Mouse (Mus musculus): ENCODE results near the gene Il17c. TPM values are rescaled to one million over a fixed set of nuclear protein-coding genes. Genes with fewer than 3 reads are reported as not detected.
A peak's percentile ranks its signal among the peaks of the same experiment; 100 is the strongest.

Gene Il17c
- polyA plus RNA-seq, 1 experiment from 2014 or later: not detected

DNA sequence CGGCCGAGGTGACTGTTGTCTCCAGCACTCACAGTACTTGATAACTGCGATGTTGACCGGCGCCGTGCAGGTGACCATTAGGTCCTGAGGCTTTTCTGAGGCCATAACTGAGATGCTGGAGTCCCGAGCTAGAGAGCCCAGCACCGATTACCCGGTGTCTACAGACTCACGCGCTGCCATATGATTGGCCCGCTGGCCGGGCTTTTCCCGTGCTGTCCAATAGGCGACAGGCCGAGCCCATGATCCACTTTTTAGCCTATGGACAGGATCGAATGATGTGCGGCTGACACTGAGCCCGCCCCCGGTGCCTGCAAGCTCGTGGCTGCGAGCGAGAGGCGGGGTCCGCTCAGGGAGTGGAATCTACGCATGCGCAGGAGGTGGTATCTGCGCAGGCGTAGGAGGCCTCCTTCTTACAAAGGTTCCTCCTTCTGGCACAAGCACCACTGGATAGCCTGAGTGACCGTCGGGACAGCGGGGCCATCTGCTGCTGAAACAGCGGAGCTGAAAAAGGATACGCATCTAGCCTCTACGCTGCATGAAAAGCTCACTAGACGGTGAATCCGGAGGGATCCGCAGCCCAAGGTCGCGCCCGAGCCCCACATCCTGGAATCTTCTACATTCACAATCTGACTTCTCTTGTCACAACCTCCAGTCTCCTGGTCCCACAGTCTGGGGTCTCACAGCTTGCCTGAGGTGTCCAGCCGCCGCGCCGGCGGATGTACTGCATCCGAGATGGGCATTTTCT lies 21.6 kb downstream of the Il17c start, which contains the start of gene Mvd:
Mvd (minus strand) TSS at position 161 of the 745 bp plus-strand sequence.
- Histone ChIP-seq H3K4me2 (ENCODE audit: low read depth, low read length) (peak within 1 kb of the TSS; percentile 89), H3K27ac (ENCODE audit: low read length) (peak within 1 kb of the TSS; percentile 99), H3K9ac (ENCODE audit: low read length) (peak within 1 kb of the TSS; percentile 88), H3K4me3 (replicated peaks; ENCODE audit: low read length) (peak within 1 kb of the TSS; percentile 74), H3K36me3 (ENCODE audit: control insufficient read depth, insufficient read depth, low read length) (0 out of 2 replicates have a peak, but pooled peaks cover 4% of the 10 kb centered on the region), H3K4me1 (ENCODE audit: control insufficient read depth, insufficient read depth, low read length) (peaks cover 24% of the 10 kb centered on the region), H3K9me3 (replicated peaks; ENCODE audit: control insufficient read depth, low read length) (no peaks in the 10 kb centered on the region), H3K27me3 (ENCODE audit: control insufficient read depth, insufficient read depth, low read length) (no peaks in the 10 kb centered on the region)
- under 1% methylated on average over 47 of the region's 47 CpGs for WGBS
- peak; percentile 97 for ATAC-seq (ENCODE audit: insufficient read depth, low FRiP score)

- Histone ChIP-seq H3K9me3 (replicated peaks; ENCODE audit: control insufficient read depth, low read length) (no peaks in the 10 kb centered on the region), H3K36me3 (ENCODE audit: control insufficient read depth, insufficient read depth, low read length) (0 out of 2 replicates have a peak, but pooled peaks cover 3% of the 10 kb centered on the region), H3K9ac (ENCODE audit: low read length) (peak overlapping the region; percentile 88), H3K4me1 (ENCODE audit: control insufficient read depth, insufficient read depth, low read length) (peaks cover 21% of the 10 kb centered on the region), H3K27ac (ENCODE audit: low read length) (peak overlapping the region; percentile 99), H3K4me3 (replicated peaks; ENCODE audit: low read length) (peak overlapping the region; percentile 74), H3K27me3 (ENCODE audit: control insufficient read depth, insufficient read depth, low read length) (no peaks in the 10 kb centered on the region), H3K4me2 (ENCODE audit: low read depth, low read length) (peak overlapping the region; percentile 83)
- WGBS: 4% methylated on average over 19 of the region's 19 CpGs
- ATAC-seq (ENCODE audit: insufficient read depth, low FRiP score): peak; percentile 69
These were observed 22.4 kb downstream of the Il17c start for GRCm38 (mm10) chr8:122444058-122444748.

GRCm38 (mm10) chr8:122445203-122445602 lies 23.4 kb downstream of the Il17c start:
- Histone ChIP-seq H3K36me3 (ENCODE audit: control insufficient read depth, insufficient read depth, low read length) (no peaks in the 10 kb centered on the region), H3K9ac (ENCODE audit: low read length) (no peak overlapping the region), H3K27ac (ENCODE audit: low read length) (no peak overlapping the region)

GRCm38 (mm10) chr8:122451161-122451703 lies 29.4 kb downstream of the Il17c start:
- Histone ChIP-seq H3K36me3 (ENCODE audit: control insufficient read depth, insufficient read depth, low read length) (no peaks in the 10 kb centered on the region), H3K4me3 (replicated peaks; ENCODE audit: low read length) (no peak overlapping the region), H3K27me3 (ENCODE audit: control insufficient read depth, insufficient read depth, low read length) (no peaks in the 10 kb centered on the region), H3K9ac (ENCODE audit: low read length) (no peak overlapping the region), H3K4me2 (ENCODE audit: low read depth, low read length) (no peak overlapping the region), H3K9me3 (replicated peaks; ENCODE audit: control insufficient read depth, low read length) (no peaks in the 10 kb centered on the region), H3K27ac (ENCODE audit: low read length) (no peak overlapping the region), H3K4me1 (ENCODE audit: control insufficient read depth, insufficient read depth, low read length) (no peaks in the 10 kb centered on the region; the same call in 1 of the 2 replicates)
- 55% methylated on average over 7 of the region's 7 CpGs for WGBS
- no peak for ATAC-seq (ENCODE audit: insufficient read depth, low FRiP score)

More at GRCm38 (mm10) chr8:122445203-122445602, 23.4 kb downstream of the Il17c start:
- no peaks in the 10 kb centered on the region for H3K27me3 ChIP-seq (ENCODE audit: control insufficient read depth, insufficient read depth, low read length)
- peaks cover 21% of the 10 kb centered on the region for H3K4me1 ChIP-seq (ENCODE audit: control insufficient read depth, insufficient read depth, low read length)
- WGBS: 53% methylated on average over 3 of the region's 3 CpGs
- no peaks in the 10 kb centered on the region for H3K9me3 ChIP-seq (replicated peaks; ENCODE audit: control insufficient read depth, low read length)
- no peak overlapping the region for H3K4me3 ChIP-seq (replicated peaks; ENCODE audit: low read length)
- peak overlapping the region; percentile 83; the same call in 1 of the 2 replicates for H3K4me2 ChIP-seq (ENCODE audit: low read depth, low read length)
- ATAC-seq (ENCODE audit: insufficient read depth, low FRiP score): no peak

DNA sequence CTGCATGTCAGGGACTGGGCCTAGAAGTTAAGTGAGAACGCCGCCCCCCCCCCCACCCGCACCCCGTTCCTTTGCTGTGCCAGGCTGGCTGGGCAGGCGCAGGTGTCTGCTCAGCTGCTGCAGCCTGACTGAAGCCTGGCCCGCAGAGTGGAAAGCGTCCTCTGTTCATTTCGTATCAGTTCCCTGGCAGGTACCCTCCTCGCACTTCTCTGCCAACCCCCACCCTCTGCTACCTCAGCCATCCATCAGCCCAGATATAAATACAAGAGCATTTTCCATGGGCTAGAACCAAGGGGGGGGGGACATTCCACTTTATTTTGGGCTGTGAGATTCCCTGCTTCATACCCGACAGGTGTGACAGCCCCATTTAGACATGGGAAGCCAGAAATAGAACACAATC lies 30.3 kb downstream of the Il17c start:
- no peaks in the 10 kb centered on the region for H3K27me3 ChIP-seq (ENCODE audit: control insufficient read depth, insufficient read depth, low read length)
- H3K4me2 ChIP-seq (ENCODE audit: low read depth, low read length): no peak overlapping the region
- H3K4me1 ChIP-seq (ENCODE audit: control insufficient read depth, insufficient read depth, low read length): no peaks in the 10 kb centered on the region
- H3K9ac ChIP-seq (ENCODE audit: low read length): no peak overlapping the region
- no peak for ATAC-seq (ENCODE audit: insufficient read depth, low FRiP score)
- H3K27ac ChIP-seq (ENCODE audit: low read length): no peak overlapping the region
- H3K9me3 ChIP-seq (replicated peaks; ENCODE audit: control insufficient read depth, low read length): no peaks in the 10 kb centered on the region
- no peak overlapping the region for H3K4me3 ChIP-seq (replicated peaks; ENCODE audit: low read length)
- WGBS: 88% methylated on average over 10 of the region's 10 CpGs
- no peaks in the 10 kb centered on the region for H3K36me3 ChIP-seq (ENCODE audit: control insufficient read depth, insufficient read depth, low read length)

GRCm38 (mm10) chr8:122454409-122454808 lies 32.6 kb downstream of the Il17c start:
- WGBS: 83% methylated on average over 6 of the region's 6 CpGs
- Histone ChIP-seq H3K27me3 (ENCODE audit: control insufficient read depth, insufficient read depth, low read length) (peaks cover 6% of the 10 kb centered on the region), H3K9ac (ENCODE audit: low read length) (no peak overlapping the region), H3K4me3 (replicated peaks; ENCODE audit: low read length) (no peak overlapping the region), H3K36me3 (ENCODE audit: control insufficient read depth, insufficient read depth, low read length) (no peaks in the 10 kb centered on the region), H3K27ac (ENCODE audit: low read length) (no peak overlapping the region), H3K9me3 (replicated peaks; ENCODE audit: control insufficient read depth, low read length) (no peaks in the 10 kb centered on the region), H3K4me2 (ENCODE audit: low read depth, low read length) (no peak overlapping the region), H3K4me1 (ENCODE audit: control insufficient read depth, insufficient read depth, low read length) (no peaks in the 10 kb centered on the region)
- no peak for ATAC-seq (ENCODE audit: insufficient read depth, low FRiP score)

DNA sequence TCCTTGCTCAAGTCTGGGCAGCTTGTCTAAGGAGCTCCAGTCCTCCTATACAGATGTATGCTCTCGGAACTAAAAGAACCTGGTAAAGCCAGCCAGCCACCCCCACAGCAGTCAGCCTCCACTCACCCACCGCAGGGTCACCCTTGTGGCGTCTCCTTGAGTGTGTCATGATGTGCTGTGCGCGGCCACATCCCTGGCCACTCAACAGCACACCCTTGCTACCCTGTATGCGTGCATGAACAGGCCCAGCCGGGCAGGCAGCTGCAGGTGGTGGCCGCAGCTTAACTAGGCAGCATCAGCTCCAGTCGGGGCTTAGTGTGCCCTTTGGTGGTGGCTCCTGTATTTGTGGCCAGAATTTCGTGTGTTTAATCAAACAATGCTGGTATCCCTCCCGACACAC lies 35.4 kb downstream of the Il17c start:
- Histone ChIP-seq H3K36me3 (ENCODE audit: control insufficient read depth, insufficient read depth, low read length) (no peaks in the 10 kb centered on the region), H3K9ac (ENCODE audit: low read length) (no peak overlapping the region), H3K27me3 (ENCODE audit: control insufficient read depth, insufficient read depth, low read length) (peaks cover 19% of the 10 kb centered on the region), H3K27ac (ENCODE audit: low read length) (no peak overlapping the region), H3K4me1 (ENCODE audit: control insufficient read depth, insufficient read depth, low read length) (0 out of 2 replicates have a peak, but pooled peaks cover 6% of the 10 kb centered on the region), H3K4me2 (ENCODE audit: low read depth, low read length) (no peak overlapping the region), H3K9me3 (replicated peaks; ENCODE audit: control insufficient read depth, low read length) (no peaks in the 10 kb centered on the region), H3K4me3 (replicated peaks; ENCODE audit: low read length) (no peak overlapping the region)
- no peak for ATAC-seq (ENCODE audit: insufficient read depth, low FRiP score)
- WGBS: 67% methylated on average over 11 of the region's 11 CpGs

- Histone ChIP-seq H3K4me2 (ENCODE audit: low read depth, low read length) (no peak overlapping the region), H3K27ac (ENCODE audit: low read length) (no peak overlapping the region), H3K9ac (ENCODE audit: low read length) (no peak overlapping the region), H3K4me3 (replicated peaks; ENCODE audit: low read length) (no peak overlapping the region), H3K9me3 (replicated peaks; ENCODE audit: control insufficient read depth, low read length) (no peaks in the 10 kb centered on the region), H3K4me1 (ENCODE audit: control insufficient read depth, insufficient read depth, low read length) (0 out of 2 replicates have a peak, but pooled peaks cover 6% of the 10 kb centered on the region), H3K36me3 (ENCODE audit: control insufficient read depth, insufficient read depth, low read length) (no peaks in the 10 kb centered on the region), H3K27me3 (ENCODE audit: control insufficient read depth, insufficient read depth, low read length) (peaks cover 19% of the 10 kb centered on the region)
- ATAC-seq (ENCODE audit: insufficient read depth, low FRiP score): no peak
- 59% methylated on average over 6 of the region's 6 CpGs for WGBS
These were observed 37.5 kb downstream of the Il17c start for GRCm38 (mm10) chr8:122459218-122459900.

All from stomach, embryonic 16.5 days (tissue).